Mouse (Mus musculus) forebrain, embryonic 13.5 days (tissue): Measurements from ENCODE around the gene Map2k7. TPM values are rescaled to one million over a fixed set of nuclear protein-coding genes. Genes with fewer than 3 reads are reported as not detected.
"Not testable (repeated sequence)": the region's sequence is repeated elsewhere in the genome, so short reads cannot be mapped to it uniquely, and the experiment has no call there.

Experiments used
- ATAC-seq: fragments of 200-750 bp; cut with Nextera tagmentation; 2 replicates; pipeline ENCODE4 v1.8.0; 2017
- H3K27ac ChIP-seq: fragments of 300-500 bp; sonication (generic); 2 replicates; pipeline ENCODE4 v1.5.1; 2015; ENCODE audit warnings: inconsistent platforms, mild to moderate bottlenecking, moderate library complexity
- H3K27me3 ChIP-seq: fragments of 300-500 bp; sonication (generic); 2 replicates; pipeline ENCODE4 v1.6.1; 2015; ENCODE audit warnings: mild to moderate bottlenecking, inconsistent platforms
- H3K36me3 ChIP-seq: fragments of 300-500 bp; sonication (generic); 2 replicates; pipeline ENCODE4 v1.6.1; 2015; ENCODE audit warnings: mild to moderate bottlenecking, inconsistent platforms; ENCODE audit not compliant: poor library complexity, severe bottlenecking
- H3K4me1 ChIP-seq: fragments of 300-500 bp; sonication (generic); 2 replicates; pipeline ENCODE4 v1.6.1; 2015; ENCODE audit warnings: inconsistent platforms
- H3K4me2 ChIP-seq: fragments of 300-500 bp; sonication (generic); 2 replicates; pipeline ENCODE4 v1.6.1; 2015; ENCODE audit warnings: inconsistent platforms, mild to moderate bottlenecking, moderate library complexity
- H3K4me3 ChIP-seq: fragments of 300-500 bp; sonication (generic); 2 replicates; pipeline ENCODE4 v1.5.1; 2015; ENCODE audit warnings: mild to moderate bottlenecking, inconsistent platforms
- H3K9ac ChIP-seq: fragments of 300-500 bp; sonication (generic); 2 replicates; pipeline ENCODE4 v1.6.1; 2015; ENCODE audit warnings: mild to moderate bottlenecking, inconsistent platforms
- H3K9me3 ChIP-seq: fragments of 300-500 bp; sonication (generic); replicated peaks from 2 replicates; pipeline ENCODE4 v1.6.1; 2016; ENCODE audit warnings: inconsistent platforms
- WGBS: fragments of 180-500 bp; shearing (Covaris S2); methylation state at CpG from one replicate; pipeline ENCODE4 v1.1.7; 2015; 5-methylcytosine and 5-hydroxymethylcytosine counted together
- polyA plus RNA-seq: library from polyadenylated mRNA; unstranded; fragments of >200 nt; fragmentation: Nextera tagmentation; extraction: Ambion mirVana; gene quantifications from 2 replicates; pipeline ENCODE4 v1.2.1, GENCODE M21; 2015

The Map2k7 gene
- polyA plus RNA-seq, 1 experiment from 2014 or later: 24.6 TPM

DNA sequence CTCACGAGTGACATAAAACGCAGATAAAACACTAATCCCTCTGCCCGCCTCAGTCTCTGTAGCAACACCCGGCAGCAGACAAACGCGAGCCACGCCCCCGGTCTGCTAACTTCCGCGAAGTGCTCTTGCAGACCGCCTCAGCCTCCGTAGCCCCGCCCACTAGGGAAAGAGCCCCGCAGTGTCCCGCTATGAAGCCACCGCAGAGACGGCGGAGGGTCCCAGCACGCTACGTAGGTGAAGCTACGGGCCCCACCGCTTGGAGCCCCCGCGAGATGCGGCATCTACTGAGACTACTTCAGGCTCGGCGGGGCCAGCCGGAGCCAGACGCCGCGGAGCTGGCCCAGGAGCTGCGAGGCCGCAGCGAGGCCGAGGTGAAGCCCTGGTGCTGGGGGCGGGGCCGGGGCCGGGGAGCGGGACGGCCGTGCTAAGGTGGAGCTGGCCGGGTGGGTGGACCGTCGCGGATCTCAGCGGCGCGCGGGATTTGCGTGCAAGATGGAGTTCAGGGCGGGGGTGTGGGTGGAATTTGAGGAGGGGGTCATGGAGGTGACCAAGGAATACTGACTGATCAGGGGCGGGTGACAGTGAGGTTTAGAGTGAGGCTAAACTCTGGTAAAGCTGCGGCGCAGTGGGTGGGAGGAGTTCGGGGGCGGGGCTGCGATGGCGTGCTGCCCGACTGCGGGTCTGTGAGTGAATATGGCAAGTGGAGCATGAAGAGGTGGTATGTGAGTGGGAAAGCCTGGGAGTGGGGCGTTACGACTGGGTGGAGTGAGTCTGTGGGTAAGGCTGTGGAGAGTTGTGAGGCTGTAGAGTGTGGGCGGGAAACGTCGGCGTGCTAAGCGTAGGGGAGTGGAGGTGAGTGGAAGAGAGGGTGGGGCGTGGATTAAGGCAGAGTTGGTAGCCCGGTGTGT is 14.6 kb downstream of the Map2k7 start, which contains the start of gene Snapc2:
Gene Snapc2 (plus strand): TSS at position 147 of the 908 bp plus-strand sequence.
- peak within 1 kb of the TSS; percentile 89 for H3K4me3 ChIP-seq
- H3K27ac ChIP-seq: peak within 1 kb of the TSS; percentile 93
- peak within 1 kb of the TSS; percentile 89 for H3K9ac ChIP-seq
- no peaks in the 10 kb centered on the region for H3K9me3 ChIP-seq
- peaks cover 50% of the 10 kb centered on the region for H3K36me3 ChIP-seq
- under 1% methylated on average over 69 of the region's 69 CpGs for WGBS
- ATAC-seq: peak; percentile 88
- peaks cover 4% of the 10 kb centered on the region; the same call in 1 of the 2 replicates for H3K27me3 ChIP-seq
- peak within 1 kb of the TSS; percentile 69 for H3K4me2 ChIP-seq
- peaks cover 50% of the 10 kb centered on the region for H3K4me1 ChIP-seq

DNA sequence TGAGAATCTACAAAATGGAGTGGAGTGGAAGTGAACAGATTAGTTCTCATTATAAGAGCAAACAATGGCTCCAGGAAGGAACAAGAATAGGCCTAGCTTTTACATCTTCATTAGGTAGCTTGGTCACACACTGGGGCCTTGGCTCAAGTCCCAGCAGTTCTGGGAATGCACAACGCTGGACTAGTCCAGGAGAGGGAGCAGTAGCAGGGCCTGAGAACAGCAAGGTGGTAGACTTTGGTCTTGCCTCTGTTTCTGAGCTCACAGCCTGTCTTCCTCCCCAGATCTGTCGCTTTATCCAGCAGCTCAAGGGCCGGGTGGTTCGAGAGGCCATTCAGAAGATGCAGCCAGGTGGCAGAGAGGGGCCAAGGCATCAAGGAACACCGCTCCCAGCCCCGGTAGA is 15.5 kb downstream of the Map2k7 start:
- Histone ChIP-seq H3K9me3 (no peaks in the 10 kb centered on the region), H3K36me3 (peaks cover 42% of the 10 kb centered on the region), H3K4me3 (peak overlapping the region; percentile 89), H3K9ac (peak overlapping the region; percentile 89), H3K27ac (peak overlapping the region; percentile 93), H3K27me3 (peaks cover 3% of the 10 kb centered on the region; the same call in 1 of the 2 replicates), H3K4me2 (peak overlapping the region; percentile 69), H3K4me1 (peaks cover 49% of the 10 kb centered on the region)
- WGBS: 53% methylated on average over 6 of the region's 6 CpGs
- no peak for ATAC-seq

GRCm38 (mm10) chr8:4255471-4255870 is 16.9 kb downstream of the Map2k7 start:
- H3K4me1 ChIP-seq: peaks cover 43% of the 10 kb centered on the region

GRCm38 (mm10) chr8:4256911-4257310 is 18.4 kb downstream of the Map2k7 start:
- Histone ChIP-seq H3K9me3 (no peaks in the 10 kb centered on the region), H3K4me1 (peaks cover 40% of the 10 kb centered on the region), H3K27ac (peak overlapping the region; percentile 97), H3K4me2 (peak overlapping the region; percentile 75), H3K27me3 (no peaks in the 10 kb centered on the region), H3K36me3 (peaks cover 54% of the 10 kb centered on the region), H3K4me3 (peak overlapping the region; percentile 90), H3K9ac (peak overlapping the region; percentile 96)
- WGBS: 56% methylated on average over 4 of the region's 4 CpGs
- ATAC-seq: no peak

More at GRCm38 (mm10) chr8:4255471-4255870, 16.9 kb downstream of the Map2k7 start:
- not testable (repeated sequence) for H3K9me3 ChIP-seq, H3K27ac ChIP-seq, H3K27me3 ChIP-seq, H3K9ac ChIP-seq, H3K4me2 ChIP-seq, ATAC-seq, H3K4me3 ChIP-seq
- 89% methylated on average over 7 of the region's 7 CpGs for WGBS
- peaks cover 40% of the 10 kb centered on the region for H3K36me3 ChIP-seq

GRCm38 (mm10) chr8:4257350-4257749 is 18.8 kb downstream of the Map2k7 start:
- WGBS: 52% methylated on average over 4 of the region's 4 CpGs
- Histone ChIP-seq H3K4me2 (peak overlapping the region; percentile 75), H3K9ac (peak overlapping the region; percentile 96), H3K9me3 (no peaks in the 10 kb centered on the region), H3K27ac (peak overlapping the region; percentile 97), H3K27me3 (no peaks in the 10 kb centered on the region), H3K36me3 (peaks cover 59% of the 10 kb centered on the region), H3K4me1 (peaks cover 39% of the 10 kb centered on the region), H3K4me3 (peak overlapping the region; percentile 90)
- no peak for ATAC-seq

DNA sequence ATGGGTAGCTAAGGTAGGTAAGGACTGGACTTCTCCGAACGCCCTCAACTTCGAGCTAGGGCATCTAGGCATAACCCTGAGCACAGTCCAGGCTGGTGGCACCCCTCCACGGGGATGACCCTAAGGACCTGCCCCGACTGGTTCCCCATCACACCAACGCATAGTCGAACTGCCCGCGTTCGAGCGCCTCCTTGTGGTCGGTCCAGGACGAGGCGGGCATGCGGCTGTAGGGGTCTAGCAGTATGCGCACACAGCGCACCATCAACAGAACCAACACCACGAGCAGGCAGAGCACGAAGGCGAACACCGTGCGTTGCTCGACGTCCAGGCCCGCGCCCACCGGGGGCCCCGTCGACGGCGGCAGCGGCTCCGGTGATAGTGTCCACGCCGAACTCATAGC is 19.7 kb downstream of the Map2k7 start:
- no peaks in the 10 kb centered on the region for H3K27me3 ChIP-seq
- H3K9ac ChIP-seq: peak overlapping the region; percentile 96
- H3K27ac ChIP-seq: peak overlapping the region; percentile 97
- H3K9me3 ChIP-seq: no peaks in the 10 kb centered on the region
- peaks cover 36% of the 10 kb centered on the region for H3K4me1 ChIP-seq
- peak overlapping the region; percentile 75 for H3K4me2 ChIP-seq
- ATAC-seq: peak; percentile 73
- peak overlapping the region; percentile 90 for H3K4me3 ChIP-seq
- H3K36me3 ChIP-seq: peaks cover 67% of the 10 kb centered on the region
- 2% methylated on average over 35 of the region's 35 CpGs for WGBS

DNA sequence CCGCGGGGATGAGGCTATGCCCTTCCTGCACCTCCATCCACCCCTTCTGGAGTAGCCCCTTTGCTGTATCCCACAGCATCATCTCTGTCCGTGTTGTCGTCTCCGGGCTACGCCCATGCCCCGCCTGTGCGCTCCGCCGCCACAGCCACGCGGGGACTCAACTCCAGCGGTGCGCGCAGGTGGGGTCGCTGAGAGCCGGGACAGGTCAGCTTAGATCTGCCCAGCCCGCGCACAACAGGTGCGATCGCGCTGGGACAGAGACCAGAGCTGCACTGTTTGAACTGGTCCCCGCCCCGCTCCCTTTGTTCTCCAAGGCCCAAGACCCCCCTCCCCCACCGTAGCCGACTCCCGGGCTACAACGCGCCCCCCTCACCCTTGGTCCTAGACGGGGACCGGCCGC is 20.1 kb downstream of the Map2k7 start:
- peak; percentile 73 for ATAC-seq
- Histone ChIP-seq H3K9me3 (no peaks in the 10 kb centered on the region), H3K4me3 (peak overlapping the region; percentile 90), H3K4me2 (peak overlapping the region; percentile 75), H3K9ac (peak overlapping the region; percentile 96), H3K27ac (peak overlapping the region; percentile 97), H3K36me3 (peaks cover 71% of the 10 kb centered on the region), H3K27me3 (no peaks in the 10 kb centered on the region), H3K4me1 (peaks cover 34% of the 10 kb centered on the region)
- WGBS: under 1% methylated on average over 28 of the region's 32 CpGs

DNA sequence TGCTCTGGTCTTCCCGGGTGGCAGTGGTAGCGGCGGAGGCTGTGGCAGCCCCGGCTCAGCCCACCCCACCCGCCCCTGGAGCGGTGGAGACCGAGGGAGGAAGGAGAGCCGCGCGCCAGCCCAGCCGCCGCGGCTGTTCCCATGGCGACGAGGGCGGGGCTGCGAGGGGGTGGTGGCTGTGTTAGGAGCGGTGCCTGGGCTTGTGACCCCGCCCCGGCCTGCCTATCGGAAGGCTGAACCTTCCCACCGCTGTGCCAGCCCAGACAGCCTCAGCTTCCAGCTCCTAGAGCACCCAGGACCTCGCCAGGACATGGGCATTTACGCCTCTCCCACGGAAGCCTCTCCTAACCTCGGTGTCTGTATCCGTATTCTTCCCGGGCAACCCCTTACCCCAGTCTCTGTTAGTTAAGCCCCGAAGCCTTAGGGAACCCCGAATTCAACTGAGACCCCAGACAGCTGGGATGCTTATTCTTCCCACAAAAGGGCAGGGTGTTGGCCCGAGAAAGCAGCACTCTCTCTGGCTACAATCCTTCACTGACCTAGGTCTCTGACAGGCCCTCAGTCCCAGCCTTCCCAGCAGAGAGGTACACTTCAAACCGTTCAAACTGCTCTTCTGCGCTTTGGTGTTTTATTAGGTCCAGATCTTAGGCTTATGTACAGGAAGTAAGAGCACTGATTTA is 20.7 kb downstream of the Map2k7 start, which contains the start of gene Ctxn1:
Gene Ctxn1 (minus strand): TSS at position 150 of the 680 bp plus-strand sequence.
- H3K9ac ChIP-seq: peak within 1 kb of the TSS; percentile 96
- H3K27ac ChIP-seq: peak within 1 kb of the TSS; percentile 97
- no peaks in the 10 kb centered on the region for H3K27me3 ChIP-seq
- 6% methylated on average over 33 of the region's 33 CpGs for WGBS
- H3K4me1 ChIP-seq: peaks cover 28% of the 10 kb centered on the region
- H3K36me3 ChIP-seq: peaks cover 77% of the 10 kb centered on the region
- peak; percentile 92 for ATAC-seq
- H3K4me3 ChIP-seq: peak within 1 kb of the TSS; percentile 90
- H3K9me3 ChIP-seq: no peaks in the 10 kb centered on the region
- peak within 1 kb of the TSS; percentile 75 for H3K4me2 ChIP-seq

DNA sequence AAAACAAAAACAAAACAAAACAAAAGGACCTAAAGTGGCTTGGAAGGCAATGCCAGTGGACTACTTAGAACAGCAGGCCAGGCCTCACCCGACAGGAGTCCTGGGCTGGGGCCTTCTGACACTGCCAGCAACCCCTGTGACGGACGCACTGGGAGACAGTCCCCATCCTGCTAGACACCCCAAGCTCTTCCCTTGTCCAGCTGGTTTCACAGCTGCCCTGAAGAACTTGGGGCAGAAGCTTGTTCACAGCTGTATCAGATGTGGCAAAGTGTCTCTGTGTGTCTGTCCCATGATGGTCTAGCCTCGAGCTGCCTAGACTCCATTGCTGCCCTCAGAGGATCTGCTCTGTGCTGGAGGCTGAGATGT is 21.2 kb downstream of the Map2k7 start:
- Histone ChIP-seq H3K27me3 (no peaks in the 10 kb centered on the region), H3K36me3 (peaks cover 78% of the 10 kb centered on the region), H3K27ac (peak overlapping the region; percentile 97), H3K4me3 (no peak overlapping the region), H3K4me2 (peak overlapping the region; percentile 75; the same call in 1 of the 2 replicates), H3K9ac (no peak overlapping the region; the same call in 1 of the 2 replicates), H3K9me3 (no peaks in the 10 kb centered on the region), H3K4me1 (peaks cover 26% of the 10 kb centered on the region)
- ATAC-seq: no peak
- 84% methylated on average over 4 of the region's 4 CpGs for WGBS

GRCm38 (mm10) chr8:4263105-4263791 is 24.7 kb downstream of the Map2k7 start:
- no peak overlapping the region for H3K4me2 ChIP-seq
- no peak for ATAC-seq
- H3K9ac ChIP-seq: no peak overlapping the region
- H3K9me3 ChIP-seq: no peaks in the 10 kb centered on the region
- no peak overlapping the region for H3K27ac ChIP-seq
- peaks cover 85% of the 10 kb centered on the region for H3K36me3 ChIP-seq
- H3K4me3 ChIP-seq: no peak overlapping the region
- H3K27me3 ChIP-seq: no peaks in the 10 kb centered on the region
- H3K4me1 ChIP-seq: peaks cover 4% of the 10 kb centered on the region
- 90% methylated on average over 8 of the region's 8 CpGs for WGBS

DNA sequence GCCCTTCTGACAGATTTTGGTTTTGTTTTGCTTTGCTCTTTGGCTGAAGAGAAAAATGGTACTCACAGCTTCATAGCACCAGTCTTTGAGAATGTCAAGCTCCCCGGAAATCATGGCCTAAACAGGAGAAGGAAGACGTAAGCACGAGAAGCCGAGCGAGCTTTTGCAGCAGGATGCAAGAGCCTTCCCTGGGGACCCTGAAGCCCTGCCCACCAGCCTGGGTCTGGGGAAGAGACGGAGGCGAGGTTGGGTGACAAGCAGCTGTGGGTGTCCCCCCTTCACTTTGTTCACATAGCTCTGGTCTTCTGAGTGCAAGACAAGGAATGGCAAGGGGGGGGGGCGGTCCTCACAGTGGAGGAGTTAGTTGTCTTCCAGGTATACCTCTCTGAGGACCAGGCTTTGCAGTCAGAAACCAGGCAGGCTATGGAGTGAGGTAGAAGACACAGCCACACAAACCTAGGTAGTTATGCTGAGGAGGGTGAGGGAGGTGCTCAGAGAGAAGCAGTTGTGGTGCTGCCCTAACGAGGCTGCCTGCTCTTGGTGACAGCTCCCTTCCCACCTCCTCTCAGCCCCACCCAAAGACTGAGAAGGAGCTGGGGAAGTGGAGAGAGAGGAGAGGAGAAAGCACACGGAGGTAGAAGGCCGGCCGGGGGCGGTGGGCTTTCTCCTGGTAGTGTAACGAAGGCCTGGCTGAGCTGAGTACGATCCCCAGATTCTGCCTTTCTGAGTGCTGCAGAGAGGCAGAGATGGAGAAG is 26.8 kb downstream of the Map2k7 start:
- H3K27me3 ChIP-seq: no peaks in the 10 kb centered on the region
- no peak overlapping the region for H3K4me3 ChIP-seq
- H3K4me2 ChIP-seq: no peak overlapping the region
- no peaks in the 10 kb centered on the region for H3K9me3 ChIP-seq
- no peak overlapping the region for H3K9ac ChIP-seq
- H3K36me3 ChIP-seq: peaks cover 98% of the 10 kb centered on the region
- ATAC-seq: no peak
- H3K27ac ChIP-seq: no peak overlapping the region
- 96% methylated on average over 15 of the region's 15 CpGs for WGBS
- no peaks in the 10 kb centered on the region for H3K4me1 ChIP-seq
